Mouse (Mus musculus) intestine, embryonic 14.5 days (tissue): ENCODE measurements at regions not wholly inside any gene's neighbourhood (a gene's known extent, or its start where the extent isn't known, plus 50 kb on each side); places are given as distances from the start of the nearest gene placed in this dataset.
"Not testable (repeated sequence)": the region's sequence is repeated elsewhere in the genome, so short reads cannot be mapped to it uniquely, and the experiment has no call there.

Experiments used
- ATAC-seq: fragments of 200-750 bp; cut with Nextera tagmentation; replicated peaks from 2 replicates; pipeline ENCODE4 v1.8.0; 2017; ENCODE audit warnings: low read depth, moderate number of reproducible peaks, moderate TSS enrichment, moderate library complexity; ENCODE audit not compliant: low FRiP score, low TSS enrichment
- DNase-seq: peaks from one replicate; pipeline ENCODE4 v3.0.0-alpha.2; 2018; ENCODE audit warnings: low spot score
- H3K27ac ChIP-seq: fragments of 300-500 bp; sonication (generic); 2 replicates; pipeline ENCODE4 v1.5.1; 2014; ENCODE audit warnings: low read depth, mild to moderate bottlenecking, control low read depth
- H3K27me3 ChIP-seq: fragments of 300-500 bp; sonication (generic); replicated peaks from 2 replicates; pipeline ENCODE4 v1.6.1; 2014; ENCODE audit warnings: low read length, control low read depth; ENCODE audit not compliant: control insufficient read depth, insufficient read depth
- H3K36me3 ChIP-seq: fragments of 300-500 bp; sonication (generic); 2 replicates; pipeline ENCODE4 v1.6.1; 2014; ENCODE audit warnings: low read length, control low read depth; ENCODE audit not compliant: control insufficient read depth, insufficient read depth
- H3K4me1 ChIP-seq: fragments of 300-500 bp; sonication (generic); replicated peaks from 2 replicates; pipeline ENCODE4 v1.6.1; 2014; ENCODE audit warnings: low read length, control low read depth, mixed read lengths; ENCODE audit not compliant: control insufficient read depth, insufficient read depth
- H3K4me2 ChIP-seq: fragments of 300-500 bp; sonication (generic); 2 replicates; pipeline ENCODE4 v1.6.1; 2014; ENCODE audit warnings: low read length
- H3K4me3 ChIP-seq: fragments of 300-500 bp; sonication (generic); 2 replicates; pipeline ENCODE4 v1.5.1; 2014; ENCODE audit warnings: low read depth, low read length, control low read depth, mixed read lengths
- H3K9ac ChIP-seq: fragments of 300-500 bp; sonication (generic); 2 replicates; pipeline ENCODE4 v1.6.1; 2014; ENCODE audit warnings: mild to moderate bottlenecking, low read length
- H3K9me3 ChIP-seq: fragments of 300-500 bp; sonication (generic); 2 replicates; pipeline ENCODE4 v1.6.1; 2016; ENCODE audit warnings: low read length, control low read depth; ENCODE audit not compliant: control insufficient read depth
- WGBS: fragments of 180-500 bp; shearing (Covaris S2); extraction: QIAGEN DNeasy Blood & Tissue Kit; methylation state at CpG from one replicate; pipeline ENCODE4 v1.1.7; 2014; 5-methylcytosine and 5-hydroxymethylcytosine counted together

GRCm38 (mm10) chr8:34300331-34300903 lies 188.9 kb upstream of the Gm10131 start:
- Histone ChIP-seq H3K36me3 (no peaks in the 10 kb centered on the region), H3K9me3 (no peaks in the 10 kb centered on the region), H3K27ac (no peak overlapping the region), H3K4me3 (no peak overlapping the region), H3K4me2 (no peak overlapping the region), H3K4me1 (no peaks in the 10 kb centered on the region), H3K9ac (no peak overlapping the region), H3K27me3 (no peaks in the 10 kb centered on the region)
- DNase-seq (no peak), ATAC-seq (no peak)
- WGBS: 49% methylated on average over 15 of the region's 15 CpGs

GRCm38 (mm10) chr8:34294721-34295120 lies 183.2 kb upstream of the Gm10131 start:
- H3K4me3 ChIP-seq: no peak overlapping the region
- no peak overlapping the region for H3K4me2 ChIP-seq
- H3K4me1 ChIP-seq: no peaks in the 10 kb centered on the region
- H3K27me3 ChIP-seq: no peaks in the 10 kb centered on the region
- WGBS: 94% methylated on average over 8 of the region's 8 CpGs
- H3K9ac ChIP-seq: no peak overlapping the region
- DNase-seq: no peak
- no peak overlapping the region for H3K27ac ChIP-seq
- ATAC-seq: no peak
- peaks cover 5% of the 10 kb centered on the region; the same call in 1 of the 2 replicates for H3K9me3 ChIP-seq
- H3K36me3 ChIP-seq: no peaks in the 10 kb centered on the region

DNA sequence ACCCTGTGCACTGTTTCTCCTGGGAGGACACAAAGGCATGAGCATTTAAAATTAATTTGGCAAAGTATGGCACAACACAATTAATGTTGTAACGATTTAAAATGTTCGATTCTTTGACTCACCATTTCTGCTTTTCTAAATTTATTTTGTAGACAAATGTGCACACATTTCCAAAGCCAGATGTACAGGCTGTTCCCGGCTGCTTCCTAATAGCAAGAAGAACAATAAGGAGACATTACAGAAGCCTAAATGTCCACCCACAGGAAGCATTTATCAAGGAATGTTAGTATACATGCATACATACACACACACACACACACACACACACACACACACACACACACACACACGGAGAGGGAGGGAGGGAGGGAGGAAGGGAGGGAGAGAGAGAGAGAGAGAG lies 179.1 kb upstream of the Gm10131 start:
- Histone ChIP-seq H3K27me3 (no peaks in the 10 kb centered on the region), H3K27ac (no peak overlapping the region), H3K4me1 (no peaks in the 10 kb centered on the region), H3K4me2 (no peak overlapping the region), H3K9ac (no peak overlapping the region), H3K36me3 (no peaks in the 10 kb centered on the region), H3K4me3 (no peak overlapping the region), H3K9me3 (peaks cover 5% of the 10 kb centered on the region; the same call in 1 of the 2 replicates)
- no peak for ATAC-seq
- DNase-seq: no peak
- 61% methylated on average over 4 of the region's 4 CpGs for WGBS

GRCm38 (mm10) chr8:34287801-34288200 lies 176.3 kb upstream of the Gm10131 start:
- H3K4me1 ChIP-seq: no peaks in the 10 kb centered on the region
- H3K27me3 ChIP-seq: no peaks in the 10 kb centered on the region
- no peak overlapping the region for H3K27ac ChIP-seq
- 39% methylated on average over 2 of the region's 2 CpGs for WGBS
- no peak overlapping the region for H3K4me2 ChIP-seq
- H3K9me3 ChIP-seq: no peaks in the 10 kb centered on the region
- no peaks in the 10 kb centered on the region for H3K36me3 ChIP-seq
- ATAC-seq (no peak), DNase-seq (no peak)
- H3K9ac ChIP-seq: no peak overlapping the region
- no peak overlapping the region for H3K4me3 ChIP-seq

GRCm38 (mm10) chr8:34284576-34284975 lies 173.0 kb upstream of the Gm10131 start:
- Histone ChIP-seq H3K36me3 (no peaks in the 10 kb centered on the region), H3K4me3 (no peak overlapping the region), H3K9ac (no peak overlapping the region), H3K4me1 (no peaks in the 10 kb centered on the region), H3K9me3 (no peaks in the 10 kb centered on the region), H3K4me2 (no peak overlapping the region), H3K27me3 (no peaks in the 10 kb centered on the region), H3K27ac (no peak overlapping the region)
- DNase-seq (no peak), ATAC-seq (no peak)
- 90% methylated on average over 3 of the region's 3 CpGs for WGBS

DNA sequence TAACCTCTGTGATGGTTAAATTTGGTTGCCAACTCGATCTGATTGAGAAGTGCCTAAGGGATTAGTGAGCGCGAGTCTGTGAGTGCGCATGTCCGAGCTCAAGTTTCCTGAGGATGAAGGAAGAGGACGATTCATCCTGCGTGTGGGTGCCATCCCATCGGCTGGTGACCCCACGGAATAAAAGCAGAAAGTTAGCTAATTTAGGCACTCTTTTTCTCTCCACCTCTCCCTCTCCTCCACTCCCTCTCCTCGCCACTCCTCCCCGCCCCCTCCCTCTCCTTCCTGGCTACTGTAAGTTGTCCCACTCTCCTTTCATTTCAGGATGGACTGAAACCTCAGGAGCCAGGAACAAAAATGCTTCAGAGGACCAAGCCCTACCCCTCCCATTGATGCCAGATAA lies 168.9 kb upstream of the Gm10131 start:
- ATAC-seq (no peak), DNase-seq (no peak)
- peak overlapping the region; percentile 37 for H3K4me2 ChIP-seq

DNA sequence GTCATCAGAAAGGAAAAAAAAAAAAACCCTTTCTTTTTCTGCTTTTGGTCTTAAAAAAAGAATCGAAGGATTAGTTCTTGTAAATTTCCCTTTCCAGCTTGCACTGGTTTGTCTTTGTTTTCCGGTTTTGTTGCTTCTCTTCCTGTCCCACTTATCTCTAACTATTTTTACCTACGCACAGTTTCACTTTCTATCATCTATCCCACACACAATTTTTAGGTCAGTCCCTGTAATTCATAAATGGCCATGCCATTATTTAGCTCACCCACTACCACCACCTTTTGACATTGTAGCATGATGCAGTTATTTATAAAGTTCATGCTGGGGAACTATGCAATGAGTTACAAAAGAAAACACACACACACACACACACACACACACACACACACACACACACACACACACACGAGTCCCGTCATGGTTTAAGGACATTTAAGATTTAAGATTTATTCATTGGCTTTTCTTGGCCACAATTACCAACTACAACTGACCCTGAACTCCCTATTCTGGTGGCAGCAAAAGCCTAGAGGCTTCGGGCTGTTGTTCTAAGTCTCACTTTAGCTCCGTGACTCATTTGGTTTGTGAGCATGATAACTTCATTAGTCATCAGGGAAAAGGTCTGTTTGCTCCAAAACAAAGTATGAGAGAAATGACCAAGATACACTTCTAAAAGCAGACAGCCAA lies 164.6 kb upstream of the Gm10131 start:
- Histone ChIP-seq H3K36me3 (no peaks in the 10 kb centered on the region), H3K27ac (no peak overlapping the region), H3K27me3 (no peaks in the 10 kb centered on the region), H3K4me2 (no peak overlapping the region), H3K9me3 (no peaks in the 10 kb centered on the region), H3K4me1 (no peaks in the 10 kb centered on the region), H3K4me3 (no peak overlapping the region), H3K9ac (no peak overlapping the region)
- ATAC-seq (no peak), DNase-seq (no peak)
- 76% methylated on average over 7 of the region's 7 CpGs for WGBS

More for the DNA sequence above, 168.9 kb upstream of the Gm10131 start:
- H3K4me3 ChIP-seq: peak overlapping the region; percentile 12
- no peaks in the 10 kb centered on the region for H3K36me3 ChIP-seq
- no peaks in the 10 kb centered on the region for H3K9me3 ChIP-seq
- H3K4me1 ChIP-seq: no peaks in the 10 kb centered on the region
- 31% methylated on average over 11 of the region's 11 CpGs for WGBS
- H3K27me3 ChIP-seq: no peaks in the 10 kb centered on the region
- H3K27ac ChIP-seq: no peak overlapping the region
- H3K9ac ChIP-seq: no peak overlapping the region

GRCm38 (mm10) chr8:34274796-34275195 lies 163.3 kb upstream of the Gm10131 start:
- H3K36me3 ChIP-seq, H3K4me2 ChIP-seq, H3K4me3 ChIP-seq, H3K9ac ChIP-seq, H3K27ac ChIP-seq, H3K27me3 ChIP-seq, DNase-seq, H3K9me3 ChIP-seq, H3K4me1 ChIP-seq, ATAC-seq: not testable (repeated sequence)
- 91% methylated on average over 2 of the region's 2 CpGs for WGBS

GRCm38 (mm10) chr8:34274171-34274570 lies 162.6 kb upstream of the Gm10131 start:
- Histone ChIP-seq H3K4me1 (no peaks in the 10 kb centered on the region), H3K4me3 (no peak overlapping the region), H3K27ac (no peak overlapping the region), H3K9ac (no peak overlapping the region), H3K36me3 (no peaks in the 10 kb centered on the region), H3K27me3 (no peaks in the 10 kb centered on the region), H3K4me2 (no peak overlapping the region), H3K9me3 (no peaks in the 10 kb centered on the region)
- no peak for DNase-seq
- ATAC-seq: no peak
- 92% methylated on average over 6 of the region's 6 CpGs for WGBS
